Mouse (Mus musculus) left cerebral cortex, adult 2 months (tissue): Measurements from ENCODE around the gene Sema3c. TPM values are rescaled to one million over a fixed set of nuclear protein-coding genes. Genes with fewer than 3 reads are reported as not detected.

Source experiments
- DNase-seq, 2 experiments: peaks; one replicate each; pipeline ENCODE4 v3.0.0; 2021 to 2022; ENCODE audit warnings: low spot score in 2 of 2, mixed read lengths in 1 of 2; ENCODE audit errors: extremely low spot score in 1 of 2
- H3K27ac ChIP-seq: fragments of 200-600 bp; 2 replicates; pipeline ENCODE4 v1.8.1; 2022
- H3K4me3 ChIP-seq: fragments of 200-600 bp; 2 replicates; pipeline ENCODE4 v1.8.1; 2022
- CTCF ChIP-seq: fragments of 200-600 bp; IDR thresholded peaks from 2 replicates; pipeline ENCODE4 v1.8.1; 2022; ENCODE audit warnings: antibody characterized with exemption, mild to moderate bottlenecking, moderate library complexity
- intact Hi-C: fragments of 180-260 bp; cut with DNase I; formaldehyde crosslinking; loops from one replicate; pipeline ENCODE4 v1.15.1; 2025
- total RNA-seq, 2 experiments: library from RNA; stranded (reverse); gene quantifications; 2 replicates each; pipeline ENCODE4 v1.2.3; 2021

The Sema3c gene
- total RNA-seq, 2 experiments from 2014 or later = 16.3 to 22.6 TPM

GRCm38 (mm10) chr5:17661223-17661622 is 87.1 kb downstream of the Sema3c start:
- Histone ChIP-seq H3K4me3 (no peak overlapping the region), H3K27ac (no peak overlapping the region)
- DNase-seq = no peak
- no peak for TF ChIP-seq CTCF
- intact Hi-C loops = no loop called here

DNA sequence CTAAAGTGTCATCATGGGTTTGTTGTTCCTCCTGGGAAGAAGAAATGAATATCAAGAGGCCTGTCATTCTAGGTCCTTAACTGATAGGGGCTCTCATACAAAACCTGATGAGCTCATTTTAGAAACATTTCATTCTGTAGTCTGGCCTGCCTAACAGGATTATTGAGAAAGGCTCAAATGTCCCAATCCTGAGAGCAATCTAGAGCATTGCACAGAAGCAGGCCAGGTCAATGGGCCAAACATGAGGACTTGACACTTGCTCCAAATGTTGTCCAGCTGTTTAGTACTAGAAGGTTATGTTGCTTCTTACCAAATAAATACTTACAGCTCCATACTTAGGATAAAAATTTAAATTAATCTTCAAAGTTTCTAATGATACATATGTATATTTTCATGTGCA is 97.3 kb downstream of the Sema3c start:
- no peak overlapping the region for H3K27ac ChIP-seq
- no peak for TF ChIP-seq CTCF
- intact Hi-C loops = no loop called here
- no peak for DNase-seq
- no peak overlapping the region for H3K4me3 ChIP-seq

GRCm38 (mm10) chr5:17680862-17681261 is 106.8 kb downstream of the Sema3c start:
- no peak for DNase-seq
- Histone ChIP-seq H3K27ac (no peak overlapping the region), H3K4me3 (no peak overlapping the region)
- intact Hi-C loops = no loop called here
- no peak for TF ChIP-seq CTCF

DNA sequence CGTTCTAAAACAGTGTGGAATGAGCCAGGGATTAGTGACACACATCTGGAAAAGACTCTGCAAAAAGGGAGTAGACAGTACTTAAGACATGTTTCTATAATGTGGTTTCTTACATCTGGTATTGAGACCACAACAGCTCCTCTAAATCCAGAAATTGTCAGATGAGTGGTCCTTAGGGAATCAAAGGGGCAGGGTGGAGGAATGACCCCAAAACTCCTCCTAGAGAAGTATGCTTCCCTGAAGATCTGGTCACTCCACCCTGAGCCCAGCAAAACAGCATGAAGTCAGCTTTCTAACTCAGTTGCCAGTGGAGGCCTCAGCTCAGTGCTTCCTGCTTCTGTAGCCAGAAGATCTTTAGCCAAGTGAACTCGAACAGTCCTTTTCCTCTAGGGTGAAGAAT is 115.0 kb downstream of the Sema3c start:
- intact Hi-C loops = no loop called here
- TF ChIP-seq CTCF = no peak

DNA sequence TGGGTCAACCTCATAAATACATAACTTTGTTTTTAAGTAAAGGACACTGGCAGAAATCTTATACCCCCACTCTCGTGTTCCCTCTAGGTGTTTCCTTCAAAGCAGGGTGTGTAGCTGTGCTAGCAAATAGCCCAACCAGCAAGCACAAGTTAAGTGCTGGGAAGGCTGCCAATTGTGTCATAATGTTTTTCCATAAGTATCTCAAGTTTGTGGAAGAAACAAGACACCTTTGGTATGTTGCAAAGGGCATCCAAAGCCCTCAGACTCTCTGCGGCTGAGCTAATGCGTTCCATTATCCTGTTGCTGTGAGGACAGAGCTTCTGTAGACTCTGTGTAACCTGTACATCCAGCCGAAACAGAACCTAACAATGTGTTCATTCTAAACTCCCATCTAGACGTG is 115.5 kb downstream of the Sema3c start:
- Histone ChIP-seq H3K4me3 (no peak overlapping the region), H3K27ac (no peak overlapping the region)
- intact Hi-C loops = no loop called here
- no peak for DNase-seq
- no peak for TF ChIP-seq CTCF

More for the DNA sequence above, 115.0 kb downstream of the Sema3c start:
- H3K27ac ChIP-seq = no peak overlapping the region
- no peak overlapping the region for H3K4me3 ChIP-seq
- DNase-seq = no peak

DNA sequence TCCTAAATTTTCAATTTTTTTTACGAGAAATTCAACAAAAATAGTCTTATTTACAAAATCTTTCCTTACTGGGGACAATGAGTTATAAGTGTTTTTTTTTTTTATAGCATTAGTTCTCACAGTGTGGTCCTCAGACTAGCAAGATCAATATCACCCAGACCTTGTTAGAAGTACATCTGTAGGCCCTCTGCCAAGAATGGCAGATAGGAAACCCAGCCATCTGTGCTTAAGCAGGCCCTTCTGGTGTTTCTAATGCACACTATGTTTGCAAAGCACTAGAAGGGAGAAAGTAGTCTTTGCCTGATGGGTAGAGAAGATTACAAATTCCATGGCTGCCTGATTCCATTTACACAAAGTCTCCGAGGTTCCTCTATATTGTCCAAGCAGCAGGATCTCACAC is 121.3 kb downstream of the Sema3c start:
- Histone ChIP-seq H3K4me3 (no peak overlapping the region), H3K27ac (no peak overlapping the region)
- no peak for TF ChIP-seq CTCF
- DNase-seq = no peak
- intact Hi-C loops = no loop called here

DNA sequence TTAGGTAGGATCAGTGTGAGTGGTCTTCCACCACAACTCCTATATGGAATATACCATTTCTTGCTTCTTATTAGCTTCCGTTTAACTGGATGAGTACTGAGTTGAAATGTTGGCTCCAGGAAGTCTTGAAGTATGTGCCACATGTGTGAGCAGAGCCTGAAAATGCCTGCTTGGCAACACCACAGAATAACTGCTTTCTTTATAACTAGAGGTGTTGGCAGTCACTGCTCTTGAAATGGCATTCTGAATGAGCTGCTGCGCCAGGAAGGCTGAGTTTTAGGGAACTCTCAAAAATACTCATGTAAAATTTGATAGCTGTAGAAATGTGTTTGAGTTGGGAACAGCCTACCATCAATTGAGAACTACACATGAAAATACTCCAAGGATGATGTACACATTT is 124.8 kb downstream of the Sema3c start:
- no peak for DNase-seq
- no peak for TF ChIP-seq CTCF
- H3K4me3 ChIP-seq = no peak overlapping the region
- intact Hi-C loops = no loop called here
- no peak overlapping the region for H3K27ac ChIP-seq

DNA sequence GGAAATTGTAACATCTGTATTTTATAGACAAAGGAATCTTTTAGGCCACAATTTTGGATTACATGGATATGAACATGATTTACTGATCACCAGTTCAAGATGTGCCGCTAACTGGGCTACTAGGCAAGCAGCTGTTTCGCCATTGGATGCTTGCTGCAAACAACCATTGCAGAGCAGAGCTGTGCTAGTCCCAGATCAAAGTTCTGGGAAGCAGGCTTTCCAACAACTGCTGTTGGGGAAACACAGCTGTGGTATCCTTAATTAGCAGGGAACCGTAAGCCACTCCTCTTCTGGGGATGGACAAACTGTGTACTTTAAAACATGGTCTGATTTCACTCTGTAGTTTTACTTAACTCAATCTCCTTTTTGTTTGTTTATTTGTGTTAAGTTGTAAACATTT is 130.1 kb downstream of the Sema3c start:
- TF ChIP-seq CTCF = no peak
- no peak overlapping the region for H3K27ac ChIP-seq
- no peak overlapping the region for H3K4me3 ChIP-seq
- no peak for DNase-seq
- intact Hi-C loops = no loop called here

DNA sequence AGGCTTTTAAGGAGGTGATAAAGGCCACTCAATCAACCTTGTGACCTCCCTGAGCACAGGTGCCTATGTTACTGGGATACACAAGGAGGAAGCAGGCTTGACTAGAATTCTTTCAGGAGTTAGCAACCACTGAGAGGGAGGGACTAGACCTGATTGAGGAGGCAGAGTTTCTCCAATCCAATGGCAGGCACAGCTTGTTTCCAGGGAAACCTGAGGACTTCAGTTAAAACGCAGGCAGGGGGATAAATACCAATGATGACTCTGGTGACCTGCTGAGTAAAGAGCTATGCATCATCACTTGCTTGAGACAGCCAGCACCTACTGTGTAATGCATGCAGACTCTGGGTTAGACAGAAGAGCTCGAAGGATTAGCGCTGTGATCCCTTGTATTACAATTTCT is 133.0 kb downstream of the Sema3c start:
- TF ChIP-seq CTCF = no peak
- Histone ChIP-seq H3K4me3 (no peak overlapping the region), H3K27ac (no peak overlapping the region)
- intact Hi-C loops = no loop called here
- no peak for DNase-seq

DNA sequence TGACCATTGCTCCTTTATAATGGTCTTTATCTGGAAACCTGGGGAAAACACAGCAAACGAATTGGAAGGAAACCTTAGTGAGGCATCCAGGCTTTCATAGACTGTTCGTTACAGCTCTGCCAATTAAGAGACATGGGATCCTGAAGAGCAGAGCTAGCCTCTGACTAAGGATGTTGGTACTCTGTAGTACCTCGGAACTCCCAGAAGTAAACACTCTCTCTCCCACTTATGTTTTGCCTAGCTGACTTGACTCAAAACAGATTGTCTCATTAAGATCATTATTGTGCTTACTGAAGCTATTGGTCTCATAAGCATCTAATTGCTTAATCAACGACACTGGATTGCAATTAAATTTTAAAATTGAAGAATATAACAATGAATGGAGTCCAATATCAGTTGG is 138.3 kb downstream of the Sema3c start:
- no peak for TF ChIP-seq CTCF
- intact Hi-C loops = no loop called here
- DNase-seq = no peak

DNA sequence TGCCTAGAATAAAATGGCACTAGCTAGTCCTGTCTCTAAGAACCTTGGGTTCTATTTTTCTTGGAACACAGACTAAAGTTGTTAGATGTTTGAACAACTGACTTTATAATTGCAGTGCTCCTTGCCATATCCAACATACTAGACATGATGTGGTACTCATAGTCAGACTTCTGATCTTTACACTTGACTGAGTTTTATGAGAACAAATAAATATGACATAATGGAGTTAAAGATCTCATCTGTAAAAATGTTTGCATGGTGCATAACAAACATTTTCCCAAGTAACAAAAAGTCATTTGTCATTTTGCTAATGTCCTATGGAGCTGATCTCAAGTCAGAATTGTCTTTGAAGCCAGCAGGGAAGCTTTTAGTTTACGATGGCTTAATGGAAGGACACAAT is 141.1 kb downstream of the Sema3c start:
- intact Hi-C loops = no loop called here
- no peak for TF ChIP-seq CTCF
- DNase-seq = no peak
- Histone ChIP-seq H3K27ac (no peak overlapping the region), H3K4me3 (no peak overlapping the region)

More for the DNA sequence above, 138.3 kb downstream of the Sema3c start:
- Histone ChIP-seq H3K4me3 (no peak overlapping the region), H3K27ac (no peak overlapping the region)

GRCm38 (mm10) chr5:17720011-17720410 is 145.9 kb downstream of the Sema3c start:
- Histone ChIP-seq H3K27ac (no peak overlapping the region), H3K4me3 (no peak overlapping the region)
- TF ChIP-seq CTCF = no peak
- DNase-seq = no peak
- intact Hi-C loops = no loop called here

GRCm38 (mm10) chr5:17724031-17724430 is 149.9 kb downstream of the Sema3c start:
- H3K4me3 ChIP-seq = no peak overlapping the region
- H3K27ac ChIP-seq = no peak overlapping the region
- no peak for DNase-seq
- intact Hi-C loops = no loop called here
- no peak for TF ChIP-seq CTCF

DNA sequence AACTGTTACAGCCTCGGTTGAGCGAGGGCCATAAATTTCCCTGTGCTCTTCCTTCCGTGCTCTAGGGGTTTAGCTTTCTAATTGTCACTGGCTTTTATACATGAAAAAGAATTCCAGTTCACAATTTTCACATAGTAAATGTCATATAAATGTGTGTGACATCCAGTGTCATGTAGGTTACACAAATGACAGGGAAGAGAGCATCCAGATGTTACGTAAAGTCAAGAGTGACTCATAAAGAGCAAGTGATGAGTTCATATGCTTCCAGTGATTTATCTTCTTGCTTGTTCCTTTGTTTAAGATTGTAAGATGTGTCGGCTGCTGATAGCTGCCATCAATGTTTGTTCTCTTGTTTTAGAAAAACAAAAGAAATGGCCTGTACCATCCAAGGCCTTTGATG is 154.0 kb downstream of the Sema3c start:
- DNase-seq = no peak
- no peak overlapping the region for H3K27ac ChIP-seq
- TF ChIP-seq CTCF = no peak
- H3K4me3 ChIP-seq = no peak overlapping the region
- intact Hi-C loops = no loop called here
